ENCODE assay signal across 11 mouse cellular contexts in the genomic region with DNA sequence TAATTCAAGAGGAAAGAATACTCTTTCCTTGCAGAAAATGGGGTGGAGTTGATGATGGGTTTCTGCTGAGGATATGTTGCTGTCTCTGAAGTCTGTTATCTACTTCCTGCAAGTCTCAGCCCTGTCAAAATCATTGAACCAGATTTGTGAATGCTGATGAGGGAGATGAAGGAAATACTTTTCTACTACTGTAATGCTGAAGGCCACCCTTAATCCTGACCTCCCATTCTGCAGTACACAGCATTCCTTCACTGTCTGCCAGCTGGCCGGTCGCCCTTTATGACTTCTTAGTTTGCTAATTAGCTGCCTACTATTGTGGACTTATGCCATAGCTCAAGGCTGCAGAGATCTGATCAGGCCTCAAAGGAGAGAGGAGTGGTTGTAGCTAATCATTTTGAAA. TPM values are rescaled to one million over a fixed set of nuclear protein-coding genes. Genes with fewer than 3 reads are reported as not detected.
DNase-seq lines count a peak whose midpoint lies in the region; ATAC-seq and TF ChIP-seq lines count a peak whose summit lies in the region.
"Had no signal": no experiment of that assay in that cellular context is flagged by ENCODE, and none has a peak within 500 bp of the region (broad histone marks: within the 10 kb centered on the region; RNA-seq: fewer than 3 reads in every experiment).

No protein-coding gene starts in this region.

- H3K27me3 ChIP-seq in kidney, adult 2 months (replicated peaks; ENCODE audit: control insufficient read depth, insufficient read depth, low read length), result no peaks in the 10 kb centered on the region
- H3K27me3 ChIP-seq in kidney, embryonic 15.5 days, result no peaks in the 10 kb centered on the region
- H3K27me3 ChIP-seq in limb, embryonic 10.5 days (ENCODE audit: low read depth, poor library complexity, severe bottlenecking), result no peaks in the 10 kb centered on the region
- H3K27me3 ChIP-seq: embryonic facial prominence, embryonic 15.5 days; neural tube, embryonic 12.5 days; Patski had no signal

- no peak for ATAC-seq in kidney, embryonic 15.5 days (replicated peaks; ENCODE audit: low FRiP score)
- ATAC-seq: Patski had no signal

- H3K27ac ChIP-seq in kidney, adult 2 months (ENCODE audit: insufficient read depth, low read depth, low read length), result no peak overlapping the region
- H3K27ac ChIP-seq in kidney, embryonic 15.5 days, result no peak overlapping the region
- H3K27ac ChIP-seq in limb, embryonic 10.5 days, result no peak overlapping the region
- H3K27ac ChIP-seq: embryonic facial prominence, embryonic 15.5 days; neural tube, embryonic 12.5 days had no signal

- TF ChIP-seq CTCF in kidney, adult 2 months (conservative IDR thresholded peaks at IDR 0.05; ENCODE audit: insufficient read depth, insufficient read length, low read depth, low read length), result no peak
- TF ChIP-seq CTCF in brain, embryonic 14.5 days (IDR thresholded peaks at IDR 0.05; ENCODE audit: borderline replicate concordance, extremely low read depth, insufficient read depth, insufficient read length), result no peak

- no peaks in the 10 kb centered on the region for H3K9me3 ChIP-seq in kidney, embryonic 15.5 days (replicated peaks)
- H3K9me3 ChIP-seq in limb, embryonic 10.5 days (replicated peaks), result no peaks in the 10 kb centered on the region
- H3K9me3 ChIP-seq: embryonic facial prominence, embryonic 15.5 days; neural tube, embryonic 12.5 days had no signal

- intact Hi-C loops in heart, postnatal 14 days (cut with DNase I), result loop anchor here (2.0 kb wide), 1 partner anchor 55 kb away; a partner anchor contains a TSS

- 13% methylated on average over 2 of the region's 2 CpGs for WGBS in kidney, adult 2 months
- WGBS in kidney, embryonic 15.5 days, result 57% methylated on average over 2 of the region's 2 CpGs
- 78% methylated on average over 2 of the region's 2 CpGs for WGBS in limb, embryonic 10.5 days

- peaks cover 15% of the 10 kb centered on the region for H3K4me1 ChIP-seq in kidney, adult 2 months (ENCODE audit: control insufficient read depth, insufficient read depth, low read length)
- peaks cover 7% of the 10 kb centered on the region; the same call in 1 of the 2 replicates for H3K4me1 ChIP-seq in kidney, embryonic 15.5 days
- peaks cover 6% of the 10 kb centered on the region; the same call in 1 of the 2 replicates for H3K4me1 ChIP-seq in limb, embryonic 10.5 days
- H3K4me1 ChIP-seq: embryonic facial prominence, embryonic 15.5 days; neural tube, embryonic 12.5 days had no signal

- H3K4me3 ChIP-seq in kidney, adult 2 months (ENCODE audit: insufficient read depth, low read depth, low read length), result no peak overlapping the region
- H3K4me3 ChIP-seq in kidney, embryonic 15.5 days (replicated peaks), result no peak overlapping the region
- no peak overlapping the region for H3K4me3 ChIP-seq in limb, embryonic 10.5 days
- H3K4me3 ChIP-seq: embryonic facial prominence, embryonic 15.5 days; neural tube, embryonic 12.5 days had no signal

- no peak for TF ChIP-seq POLR2A in kidney, adult 2 months (IDR thresholded peaks at IDR 0.05; ENCODE audit: low read depth, low read length)
- TF ChIP-seq POLR2A in brain, embryonic 14.5 days (IDR thresholded peaks at IDR 0.05; ENCODE audit: borderline replicate concordance, extremely low read depth, insufficient read depth, insufficient read length, poor library complexity, severe bottlenecking), result no peak

- H3K9ac ChIP-seq in kidney, embryonic 15.5 days, result no peak overlapping the region
- H3K9ac ChIP-seq: embryonic facial prominence, embryonic 15.5 days; neural tube, embryonic 12.5 days had no signal

- H3K4me2 ChIP-seq in kidney, embryonic 15.5 days, result no peak overlapping the region
- H3K4me2 ChIP-seq: embryonic facial prominence, embryonic 15.5 days; neural tube, embryonic 12.5 days had no signal

- H3K36me3 ChIP-seq in kidney, adult 2 months (ENCODE audit: control insufficient read depth, insufficient read depth, low read length), result peaks cover 6% of the 10 kb centered on the region
- peaks cover 30% of the 10 kb centered on the region; the same call in 1 of the 2 replicates for H3K36me3 ChIP-seq in kidney, embryonic 15.5 days
- peaks cover 26% of the 10 kb centered on the region for H3K36me3 ChIP-seq in limb, embryonic 10.5 days
- H3K36me3 ChIP-seq: embryonic facial prominence, embryonic 15.5 days had no signal

- DNase-seq in kidney, adult 2 months, result peak; percentile 95
- DNase-seq in brain, embryonic 14.5 days (ENCODE audit: low read depth), result peak; percentile 88
- peak; percentile 70 to 78 for DNase-seq in heart, postnatal 14 days
- DNase-seq in lung, adult 18-20 months, result peak; percentile 83 to 86
- DNase-seq in T-cell, adult 2 months (ENCODE audit: low spot score), result no peak
- DNase-seq in thymus, adult 18-20 months, result no peak
- DNase-seq in limb, embryonic 10.5 days (ENCODE audit: low spot score), result no peak

RNA-seq across cellular contexts. Expression of a gene that starts 54.6 kb away (rescaled TPM):
- 30.6 and 33.1 TPM in 2 replicates for polyA plus RNA-seq in kidney, adult 2 months (2012; rRNA removed)
- 46.4 and 51.3 TPM in 2 replicates for polyA plus RNA-seq in kidney, embryonic 15.5 days (2015; fragmentation: Nextera tagmentation; extraction: Ambion mirVana)
- 18.0 and 24.4 TPM in 2 replicates for polyA plus RNA-seq in brain, embryonic 14.5 days (2012; rRNA removed)
- 100 to 1,000 TPM; 132 to 149 TPM for total RNA-seq in heart, postnatal 14 days (2021)
- 38.2 and 42.4 TPM in 2 replicates for polyA plus RNA-seq in limb, embryonic 10.5 days (2016; fragmentation: Nextera tagmentation; extraction: Ambion mirVana)

Comparison
In these comparisons a context has a peak if more than half of its experiments do, and no peak if none do; other contexts are left out.
1. DNase-seq: peak in kidney, adult 2 months (single experiment), brain, embryonic 14.5 days (single experiment), heart, postnatal 14 days (2 of 2) and lung, adult 18-20 months (2 of 2); none in T-cell, adult 2 months (single experiment), thymus, adult 18-20 months (0 of 2) and limb, embryonic 10.5 days (single experiment).